Mouse (Mus musculus) c-Kit-negative CD71-positive TER-119-positive erythroid progenitor cells, embryonic 14.5 days (primary cell): ENCODE measurements at regions not wholly inside any gene's neighbourhood (a gene's known extent, or its start where the extent isn't known, plus 50 kb on each side); places are given as distances from the start of the nearest gene placed in this dataset.

ENCODE experiments used
- DNase-seq: peaks from one replicate; pipeline ENCODE4 v3.0.0-alpha.2; 2013; ENCODE audit warnings: low read depth, low spot score

GRCm38 (mm10) chr17:51683318-51683717 is 149.8 kb downstream of the Satb1 start:
- DNase-seq = no peak

- DNase-seq = no peak
These were observed 150.7 kb downstream of the Satb1 start for GRCm38 (mm10) chr17:51682368-51682767.

GRCm38 (mm10) chr17:51677451-51677850 is 155.6 kb downstream of the Satb1 start:
- no peak for DNase-seq

- DNase-seq = no peak
These were observed 174.7 kb downstream of the Satb1 start for GRCm38 (mm10) chr17:51658408-51658807.

GRCm38 (mm10) chr17:51653881-51654280 is 179.2 kb downstream of the Satb1 start:
- DNase-seq = no peak

GRCm38 (mm10) chr17:51651880-51652279 is 181.2 kb downstream of the Satb1 start:
- no peak for DNase-seq

- no peak for DNase-seq
These were observed 183.8 kb downstream of the Satb1 start for GRCm38 (mm10) chr17:51649213-51649815.

GRCm38 (mm10) chr17:51646416-51646815 is 186.7 kb downstream of the Satb1 start:
- DNase-seq = no peak

GRCm38 (mm10) chr17:51645866-51646265 is 187.2 kb downstream of the Satb1 start:
- DNase-seq = no peak

- no peak for DNase-seq
These were observed 190.4 kb downstream of the Satb1 start for GRCm38 (mm10) chr17:51642682-51643081.

GRCm38 (mm10) chr17:51635913-51636312 is 197.2 kb downstream of the Satb1 start:
- no peak for DNase-seq

- DNase-seq = no peak
These were observed 201.5 kb downstream of the Satb1 start for GRCm38 (mm10) chr17:51631574-51631973.

- DNase-seq = no peak
These were observed 212.6 kb downstream of the Satb1 start for GRCm38 (mm10) chr17:51620528-51620927.

GRCm38 (mm10) chr17:51585263-51585662 is 247.8 kb downstream of the Satb1 start:
- no peak for DNase-seq

- DNase-seq = no peak
These were observed 248.9 kb downstream of the Satb1 start for GRCm38 (mm10) chr17:51583984-51584880.

GRCm38 (mm10) chr17:51583277-51583676 is 249.8 kb downstream of the Satb1 start:
- DNase-seq = no peak

- no peak for DNase-seq
These were observed 277.2 kb downstream of the Satb1 start for GRCm38 (mm10) chr17:51555854-51556253.

- DNase-seq = no peak
These were observed 278.6 kb downstream of the Satb1 start for GRCm38 (mm10) chr17:51554446-51554845.

- DNase-seq = no peak
These were observed 280.6 kb downstream of the Satb1 start for GRCm38 (mm10) chr17:51552277-51553015.

- DNase-seq = no peak
These were observed 286.1 kb downstream of the Satb1 start for GRCm38 (mm10) chr17:51546999-51547398.

GRCm38 (mm10) chr17:51542544-51542943 is 290.5 kb downstream of the Satb1 start:
- no peak for DNase-seq

- no peak for DNase-seq
These were observed 298.4 kb downstream of the Satb1 start for GRCm38 (mm10) chr17:51534678-51535077.
